Mouse (Mus musculus): ENCODE measurements around the gene Ccser1. TPM values are rescaled to one million over a fixed set of nuclear protein-coding genes. Genes with fewer than 3 reads are reported as not detected.

Ccser1 gene
- total and polyA plus RNA-seq, 3 experiments: 0.45 to 1.7 (median 0.94) TPM

DNA sequence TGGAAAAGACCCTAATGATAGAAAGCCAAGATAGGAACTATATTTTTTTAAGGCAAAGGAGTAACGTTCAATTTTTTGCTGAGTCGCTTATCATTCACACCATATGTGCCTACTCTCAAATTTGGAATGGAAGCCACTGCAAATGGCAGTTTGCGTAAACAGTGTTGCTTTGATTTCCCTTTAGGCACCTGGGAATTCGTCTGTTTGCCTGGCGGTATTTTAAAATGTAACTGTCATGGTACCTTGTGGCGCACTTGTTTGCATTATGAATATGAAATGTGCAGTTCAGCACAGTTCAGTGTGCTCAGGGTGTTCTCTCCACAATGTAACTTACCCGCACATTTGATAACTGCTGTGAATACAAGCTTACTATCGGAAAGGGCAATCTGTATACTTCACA is 387.8 kb downstream of the Ccser1 start:
- Histone ChIP-seq H3K27ac (no peak overlapping the region), H3K4me3 (no peak overlapping the region), H3K36me3 (ENCODE audit: control insufficient read depth, insufficient read depth, low read length) (no peaks in the 10 kb centered on the region), H3K9ac (ENCODE audit: low read depth, low read length) (no peak overlapping the region), H3K4me1 (ENCODE audit: control insufficient read depth, insufficient read depth, low read length) (no peaks in the 10 kb centered on the region), H3K27me3 (ENCODE audit: control insufficient read depth, insufficient read depth, low read length) (no peaks in the 10 kb centered on the region), H3K79me2 (replicated peaks; ENCODE audit: control insufficient read depth, insufficient read depth, low read length) (no peaks in the 10 kb centered on the region)
- TF ChIP-seq POLR2A (IDR thresholded peaks at IDR 0.05; ENCODE audit: insufficient read depth, low read depth, low read length) (no peak), EP300 (IDR thresholded peaks at IDR 0.05; ENCODE audit: insufficient read depth, low read depth, low read length) (no peak), CTCF (IDR thresholded peaks at IDR 0.05) (no peak)
- intact Hi-C loops (cut with DNase I): no loop called here
- 84% methylated on average over 8 of the region's 8 CpGs for WGBS
- no peak for DNase-seq

DNA sequence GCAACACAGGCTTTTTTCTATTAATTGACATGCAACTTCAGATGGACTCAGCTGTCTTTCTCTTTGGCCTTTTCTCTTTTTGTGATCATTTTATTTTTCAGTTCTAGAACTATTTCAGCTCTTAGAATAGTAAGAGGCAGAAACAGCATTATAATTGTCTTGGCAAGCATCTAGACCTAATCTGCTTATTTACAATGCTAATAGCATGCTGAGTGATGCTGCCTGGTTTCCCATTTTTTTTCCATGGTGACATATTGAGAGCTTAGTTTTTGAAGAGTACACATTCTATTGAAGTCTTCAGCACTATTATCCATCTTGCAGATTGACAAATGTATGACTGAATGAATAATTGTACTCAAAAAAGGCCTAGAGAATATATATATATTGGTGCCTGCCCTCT is 401.6 kb downstream of the Ccser1 start:
- H3K4me1 ChIP-seq (ENCODE audit: control insufficient read depth, insufficient read depth, low read length): no peaks in the 10 kb centered on the region
- TF ChIP-seq CTCF (IDR thresholded peaks at IDR 0.05) (no peak), POLR2A (IDR thresholded peaks at IDR 0.05; ENCODE audit: insufficient read depth, low read depth, low read length) (no peak), EP300 (IDR thresholded peaks at IDR 0.05; ENCODE audit: insufficient read depth, low read depth, low read length) (no peak)
- H3K79me2 ChIP-seq (replicated peaks; ENCODE audit: control insufficient read depth, insufficient read depth, low read length): no peaks in the 10 kb centered on the region
- intact Hi-C loops (cut with DNase I): no loop called here
- no peak for DNase-seq
- no peak overlapping the region for H3K27ac ChIP-seq
- H3K27me3 ChIP-seq (ENCODE audit: control insufficient read depth, insufficient read depth, low read length): no peaks in the 10 kb centered on the region
- H3K9ac ChIP-seq (ENCODE audit: low read depth, low read length): no peak overlapping the region
- no peaks in the 10 kb centered on the region for H3K36me3 ChIP-seq (ENCODE audit: control insufficient read depth, insufficient read depth, low read length)
- no peak overlapping the region for H3K4me3 ChIP-seq

DNA sequence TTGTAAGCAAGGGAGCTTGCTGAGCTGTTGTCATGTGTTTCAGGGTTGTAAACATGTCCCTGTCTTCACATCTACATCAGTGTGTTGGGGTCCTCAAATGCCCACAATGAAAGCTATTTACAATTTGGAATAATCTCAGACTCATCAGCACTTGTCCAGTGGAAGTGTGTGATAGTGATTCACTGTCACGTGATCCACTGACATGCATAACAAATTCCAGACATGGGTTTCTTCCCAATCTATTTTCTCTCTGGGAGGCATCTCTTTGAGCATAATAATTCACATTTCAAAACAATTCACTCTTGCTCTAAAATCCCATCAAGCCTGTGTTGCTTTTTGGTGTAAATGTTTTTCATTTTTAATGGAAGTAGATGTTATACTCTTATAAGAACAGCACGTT is 408.9 kb downstream of the Ccser1 start:
- Histone ChIP-seq H3K27ac (no peak overlapping the region), H3K4me3 (no peak overlapping the region), H3K4me1 (ENCODE audit: control insufficient read depth, insufficient read depth, low read length) (no peaks in the 10 kb centered on the region), H3K9ac (ENCODE audit: low read depth, low read length) (no peak overlapping the region), H3K36me3 (ENCODE audit: control insufficient read depth, insufficient read depth, low read length) (no peaks in the 10 kb centered on the region), H3K27me3 (ENCODE audit: control insufficient read depth, insufficient read depth, low read length) (no peaks in the 10 kb centered on the region), H3K79me2 (replicated peaks; ENCODE audit: control insufficient read depth, insufficient read depth, low read length) (no peaks in the 10 kb centered on the region)
- WGBS: 69% methylated on average over 2 of the region's 2 CpGs
- DNase-seq: no peak
- TF ChIP-seq POLR2A (IDR thresholded peaks at IDR 0.05; ENCODE audit: insufficient read depth, low read depth, low read length) (no peak), EP300 (IDR thresholded peaks at IDR 0.05; ENCODE audit: insufficient read depth, low read depth, low read length) (no peak), CTCF (IDR thresholded peaks at IDR 0.05) (no peak)
- intact Hi-C loops (cut with DNase I): no loop called here

DNA sequence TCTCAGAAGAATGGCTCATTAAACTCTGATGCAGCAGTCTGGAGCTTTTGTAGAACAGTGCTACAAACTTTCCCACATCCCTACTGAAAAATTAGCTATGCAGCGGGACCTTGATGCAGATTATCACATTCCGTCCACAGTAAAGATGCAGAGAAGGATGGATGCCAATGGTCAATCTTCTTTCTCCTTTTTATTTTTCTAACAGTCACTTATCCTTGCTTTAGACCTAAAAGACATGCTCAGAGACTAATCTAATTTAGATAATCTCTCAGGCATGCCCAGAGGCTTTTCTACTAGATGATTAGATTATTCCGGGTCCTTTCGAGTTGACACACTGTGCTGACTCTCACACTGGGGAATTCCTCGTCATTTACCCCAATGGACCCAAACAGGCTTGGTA is 421.8 kb downstream of the Ccser1 start:
- DNase-seq: no peak
- 77% methylated on average over 5 of the region's 5 CpGs for WGBS
- Histone ChIP-seq H3K4me1 (ENCODE audit: control insufficient read depth, insufficient read depth, low read length) (no peaks in the 10 kb centered on the region), H3K9ac (ENCODE audit: low read depth, low read length) (no peak overlapping the region), H3K27ac (no peak overlapping the region), H3K79me2 (replicated peaks; ENCODE audit: control insufficient read depth, insufficient read depth, low read length) (no peaks in the 10 kb centered on the region), H3K36me3 (ENCODE audit: control insufficient read depth, insufficient read depth, low read length) (no peaks in the 10 kb centered on the region), H3K4me3 (no peak overlapping the region), H3K27me3 (ENCODE audit: control insufficient read depth, insufficient read depth, low read length) (no peaks in the 10 kb centered on the region)
- TF ChIP-seq EP300 (IDR thresholded peaks at IDR 0.05; ENCODE audit: insufficient read depth, low read depth, low read length): no peak
- no peak for TF ChIP-seq POLR2A (IDR thresholded peaks at IDR 0.05; ENCODE audit: insufficient read depth, low read depth, low read length)
- no peak for TF ChIP-seq CTCF (IDR thresholded peaks at IDR 0.05)
- intact Hi-C loops (cut with DNase I): no loop called here

DNA sequence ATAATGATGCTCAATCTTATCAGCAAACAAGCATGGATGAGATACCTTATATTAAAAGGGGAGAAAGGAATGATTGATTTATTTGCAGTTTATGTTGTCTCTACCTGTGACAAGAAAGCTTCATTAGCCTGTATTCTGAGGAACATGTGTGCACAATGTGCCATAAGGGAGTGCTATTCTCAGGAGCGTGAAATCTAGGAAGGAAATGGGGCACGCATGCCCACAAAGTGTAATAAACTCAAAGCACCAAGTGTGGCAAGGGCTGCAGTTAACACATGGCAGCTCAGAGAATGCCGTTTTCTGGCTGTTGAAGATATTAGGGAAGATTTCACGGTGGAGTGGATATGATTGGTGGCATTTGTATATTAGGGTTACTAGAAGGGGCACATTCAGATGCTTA is 434.8 kb downstream of the Ccser1 start:
- 81% methylated on average over 4 of the region's 4 CpGs for WGBS
- intact Hi-C loops (cut with DNase I): no loop called here
- Histone ChIP-seq H3K27ac (no peak overlapping the region), H3K4me3 (no peak overlapping the region), H3K79me2 (replicated peaks; ENCODE audit: control insufficient read depth, insufficient read depth, low read length) (no peaks in the 10 kb centered on the region), H3K27me3 (ENCODE audit: control insufficient read depth, insufficient read depth, low read length) (no peaks in the 10 kb centered on the region), H3K9ac (ENCODE audit: low read depth, low read length) (no peak overlapping the region), H3K36me3 (ENCODE audit: control insufficient read depth, insufficient read depth, low read length) (no peaks in the 10 kb centered on the region), H3K4me1 (ENCODE audit: control insufficient read depth, insufficient read depth, low read length) (no peaks in the 10 kb centered on the region)
- no peak for DNase-seq
- TF ChIP-seq CTCF (IDR thresholded peaks at IDR 0.05): no peak
- no peak for TF ChIP-seq POLR2A (IDR thresholded peaks at IDR 0.05; ENCODE audit: insufficient read depth, low read depth, low read length)
- TF ChIP-seq EP300 (IDR thresholded peaks at IDR 0.05; ENCODE audit: insufficient read depth, low read depth, low read length): no peak

GRCm38 (mm10) chr6:61621707-61622106 is 441.6 kb downstream of the Ccser1 start:
- Histone ChIP-seq H3K9ac (ENCODE audit: low read depth, low read length) (no peak overlapping the region), H3K4me3 (no peak overlapping the region), H3K4me1 (ENCODE audit: control insufficient read depth, insufficient read depth, low read length) (no peaks in the 10 kb centered on the region), H3K27ac (no peak overlapping the region), H3K36me3 (ENCODE audit: control insufficient read depth, insufficient read depth, low read length) (no peaks in the 10 kb centered on the region), H3K27me3 (ENCODE audit: control insufficient read depth, insufficient read depth, low read length) (no peaks in the 10 kb centered on the region), H3K79me2 (replicated peaks; ENCODE audit: control insufficient read depth, insufficient read depth, low read length) (no peaks in the 10 kb centered on the region)
- DNase-seq: no peak
- no peak for TF ChIP-seq CTCF (IDR thresholded peaks at IDR 0.05)
- 66% methylated on average over 3 of the region's 3 CpGs for WGBS
- intact Hi-C loops (cut with DNase I): no loop called here

DNA sequence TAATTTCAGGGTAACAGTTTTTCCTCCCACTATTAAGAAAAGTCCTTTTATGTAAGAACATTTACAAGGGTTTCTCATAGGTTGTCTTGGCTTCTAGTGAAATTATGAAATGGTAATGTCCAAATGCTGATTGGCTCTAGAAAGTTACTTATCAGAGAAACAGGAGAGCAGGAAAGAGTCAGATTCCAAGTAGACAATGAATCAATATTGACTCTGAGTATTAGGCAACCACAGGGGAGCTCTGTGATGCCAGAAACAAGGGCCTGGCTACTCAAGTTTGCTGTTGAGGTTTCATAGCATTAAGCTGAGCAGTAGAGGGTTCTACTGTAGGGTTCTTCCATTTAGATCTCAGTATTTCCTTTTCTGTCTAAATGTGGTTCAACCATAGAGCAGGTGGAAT is 481.3 kb downstream of the Ccser1 start:
- Histone ChIP-seq H3K4me3 (no peak overlapping the region), H3K27me3 (ENCODE audit: control insufficient read depth, insufficient read depth, low read length) (no peaks in the 10 kb centered on the region), H3K4me1 (ENCODE audit: control insufficient read depth, insufficient read depth, low read length) (no peaks in the 10 kb centered on the region), H3K79me2 (replicated peaks; ENCODE audit: control insufficient read depth, insufficient read depth, low read length) (no peaks in the 10 kb centered on the region), H3K36me3 (ENCODE audit: control insufficient read depth, insufficient read depth, low read length) (no peaks in the 10 kb centered on the region), H3K27ac (no peak overlapping the region), H3K9ac (ENCODE audit: low read depth, low read length) (no peak overlapping the region)
- TF ChIP-seq EP300 (IDR thresholded peaks at IDR 0.05; ENCODE audit: insufficient read depth, low read depth, low read length): no peak
- TF ChIP-seq CTCF (IDR thresholded peaks at IDR 0.05): no peak
- TF ChIP-seq POLR2A (IDR thresholded peaks at IDR 0.05; ENCODE audit: insufficient read depth, low read depth, low read length): no peak
- no peak for DNase-seq
- intact Hi-C loops (cut with DNase I): no loop called here

All from heart, adult 2 months (tissue).